Comparison of ENCODE assay signal across 9 mouse cellular contexts in genomic region chr12:70881854-70882253, GRCm38 (mm10). TPM values are rescaled to one million over a fixed set of nuclear protein-coding genes. Genes with fewer than 3 reads are reported as not detected.
DNase-seq lines count a peak whose midpoint lies in the region; ATAC-seq lines count a peak whose summit lies in the region.
"Had no signal": no experiment of that assay in that cellular context is flagged by ENCODE, and none has a peak within 500 bp of the region (broad histone marks: within the 10 kb centered on the region; RNA-seq: fewer than 3 reads in every experiment).

No protein-coding gene starts in this region.

- H3K4me3 ChIP-seq in forebrain, embryonic 14.5 days (ENCODE audit: low read depth, low read length) = no peak overlapping the region
- no peak overlapping the region for H3K4me3 ChIP-seq in forebrain, embryonic 10.5 days
- H3K4me3 ChIP-seq in kidney, embryonic 14.5 days (ENCODE audit: low read length) = no peak overlapping the region

- 0 out of 2 replicates have a peak, but pooled peaks have one; percentile 44 for ATAC-seq in forebrain, embryonic 14.5 days
- no peak for ATAC-seq in kidney, embryonic 14.5 days (ENCODE audit: low FRiP score, low TSS enrichment)

- no peak overlapping the region for H3K9ac ChIP-seq in forebrain, embryonic 14.5 days (ENCODE audit: low read length)
- H3K9ac ChIP-seq in kidney, embryonic 14.5 days (ENCODE audit: low read depth, low read length) = no peak overlapping the region
- H3K9ac ChIP-seq: lung, embryonic 14.5 days had no signal

- H3K36me3 ChIP-seq in forebrain, embryonic 14.5 days (ENCODE audit: control insufficient read depth, insufficient read depth, low read length) = no peaks in the 10 kb centered on the region
- H3K36me3 ChIP-seq in forebrain, embryonic 10.5 days (replicated peaks) = peaks cover 64% of the 10 kb centered on the region
- H3K36me3 ChIP-seq in kidney, embryonic 14.5 days (ENCODE audit: control insufficient read depth, insufficient read depth, low read length) = peaks cover 8% of the 10 kb centered on the region; the same call in 1 of the 2 replicates

- no peaks in the 10 kb centered on the region for H3K9me3 ChIP-seq in forebrain, embryonic 14.5 days (replicated peaks; ENCODE audit: control insufficient read depth, low read length)
- no peaks in the 10 kb centered on the region for H3K9me3 ChIP-seq in forebrain, embryonic 10.5 days
- no peaks in the 10 kb centered on the region for H3K9me3 ChIP-seq in kidney, embryonic 14.5 days (ENCODE audit: control insufficient read depth, low read length)

- H3K27ac ChIP-seq in forebrain, embryonic 14.5 days (ENCODE audit: low read depth, low read length) = no peak overlapping the region
- no peak overlapping the region for H3K27ac ChIP-seq in forebrain, embryonic 10.5 days
- no peak overlapping the region for H3K27ac ChIP-seq in kidney, embryonic 14.5 days (ENCODE audit: low read depth, low read length)

- DNase-seq in forebrain, embryonic 14.5 days (ENCODE audit: low spot score) = no peak
- DNase-seq in forebrain, embryonic 10.5 days (ENCODE audit: extremely low spot score, low spot score) = no peak
- DNase-seq in kidney, postnatal 14 days = peak; percentile 32
- peak; percentile 63 for DNase-seq in layer of hippocampus, adult 11-12 months (ENCODE audit: low spot score)
- DNase-seq in lung, postnatal 4 days = peak; percentile 31 to 65
- no peak for DNase-seq in gastrocnemius, postnatal 25 days
- DNase-seq in adipocyte (ENCODE audit: low spot score) = no peak

- H3K4me2 ChIP-seq in forebrain, embryonic 14.5 days (ENCODE audit: low read length) = no peak overlapping the region
- H3K4me2 ChIP-seq in kidney, embryonic 14.5 days (replicated peaks; ENCODE audit: low read depth, low read length) = no peak overlapping the region
- H3K4me2 ChIP-seq: lung, embryonic 14.5 days had no signal

- peaks cover 3% of the 10 kb centered on the region; the same call in 1 of the 2 replicates for H3K4me1 ChIP-seq in forebrain, embryonic 14.5 days (ENCODE audit: control insufficient read depth, insufficient read depth, low read length)
- H3K4me1 ChIP-seq in forebrain, embryonic 10.5 days = no peaks in the 10 kb centered on the region
- H3K4me1 ChIP-seq in kidney, embryonic 14.5 days (ENCODE audit: control insufficient read depth, insufficient read depth, low read length) = no peaks in the 10 kb centered on the region; the same call in 1 of the 2 replicates

- WGBS in forebrain, embryonic 14.5 days = 90% methylated on average over 4 of the region's 4 CpGs
- WGBS in forebrain, embryonic 10.5 days = 95% methylated on average over 4 of the region's 4 CpGs
- WGBS in kidney, embryonic 14.5 days = 94% methylated on average over 4 of the region's 4 CpGs

- H3K27me3 ChIP-seq in forebrain, embryonic 14.5 days (replicated peaks; ENCODE audit: control insufficient read depth, insufficient read depth, low read length) = no peaks in the 10 kb centered on the region
- H3K27me3 ChIP-seq in forebrain, embryonic 10.5 days (ENCODE audit: poor library complexity, severe bottlenecking) = no peaks in the 10 kb centered on the region
- no peaks in the 10 kb centered on the region for H3K27me3 ChIP-seq in kidney, embryonic 14.5 days (ENCODE audit: control insufficient read depth, insufficient read depth, low read length)

RNA-seq across cellular contexts. Expression of gene Actr10, which starts 55.8 kb away (rescaled TPM):
- polyA plus RNA-seq in forebrain, embryonic 14.5 days (2014; fragmentation: Nextera tagmentation; extraction: Ambion mirVana) = 335 and 376 TPM in 2 replicates
- 217 and 218 TPM in 2 replicates for polyA plus RNA-seq in forebrain, embryonic 10.5 days (2016; fragmentation: Nextera tagmentation; extraction: Ambion mirVana)
- 249 and 257 TPM in 2 replicates for polyA plus RNA-seq in kidney, embryonic 14.5 days (2014; fragmentation: Nextera tagmentation; extraction: Ambion mirVana)
- total RNA-seq in gastrocnemius, postnatal 25 days (2021) = 10 to 100 TPM; 84.6 to 87.0 TPM

RNA-seq across cellular contexts. Expression of gene Frmd6, which starts 56.5 kb away (rescaled TPM):
- polyA plus RNA-seq in forebrain, embryonic 14.5 days (2014; fragmentation: Nextera tagmentation; extraction: Ambion mirVana) = 8.5 and 11.8 TPM in 2 replicates
- 25.1 and 27.8 TPM in 2 replicates for polyA plus RNA-seq in forebrain, embryonic 10.5 days (2016; fragmentation: Nextera tagmentation; extraction: Ambion mirVana)
- polyA plus RNA-seq in kidney, embryonic 14.5 days (2014; fragmentation: Nextera tagmentation; extraction: Ambion mirVana) = 10.8 and 17.4 TPM in 2 replicates
- 10 to 100 TPM; 13.6 to 16.1 TPM for total RNA-seq in gastrocnemius, postnatal 25 days (2021)

Comparison
In these comparisons a context has a peak if more than half of its experiments do, and no peak if none do; other contexts are left out.
1. DNase-seq: peak in kidney, postnatal 14 days (single experiment), layer of hippocampus, adult 11-12 months (single experiment) and lung, postnatal 4 days (2 of 2); none in forebrain, embryonic 14.5 days (single experiment), forebrain, embryonic 10.5 days (single experiment), gastrocnemius, postnatal 25 days (single experiment) and adipocyte (single experiment).